Mouse (Mus musculus) E14TG2a.4 (cell line): ENCODE data around the gene Atad3a.

Source experiments
- H3K27me3 ChIP-seq: 2 replicates; pipeline ENCODE4 v1.6.1; 2014; ENCODE audit warnings: low read length, control low read depth; ENCODE audit not compliant: insufficient read depth
- H3K36me3 ChIP-seq: 2 replicates; pipeline ENCODE4 v1.6.1; 2014; ENCODE audit warnings: low read length, control low read depth; ENCODE audit not compliant: insufficient read depth
- H3K4me1 ChIP-seq: replicated peaks from 2 replicates; pipeline ENCODE4 v1.6.1; 2014; ENCODE audit warnings: low read depth, low read length, control low read depth
- H3K4me3 ChIP-seq: replicated peaks from 2 replicates; pipeline ENCODE4 v1.5.1; 2014; ENCODE audit warnings: mild to moderate bottlenecking, low read length
- H3K9me3 ChIP-seq: 2 replicates; pipeline ENCODE4 v1.6.1; 2014; ENCODE audit warnings: low read length, control low read depth
- CTCF ChIP-seq: conservative IDR thresholded peaks from 2 replicates; pipeline ENCODE4 v1.5.1; 2014; ENCODE audit warnings: low read length
- NANOG ChIP-seq: IDR thresholded peaks from 2 replicates; pipeline ENCODE4 v1.6.1; 2014; ENCODE audit warnings: borderline replicate concordance, low read length, mixed read lengths
- POU5F1 ChIP-seq: IDR thresholded peaks from 2 replicates; pipeline ENCODE4 v1.6.1; 2014; ENCODE audit warnings: low read length, borderline replicate concordance

The Atad3a gene

GRCm38 (mm10) chr4:155738262-155738661, 22.6 kb downstream of the Atad3a start:
- Histone ChIP-seq H3K4me3 (no peak overlapping the region), H3K36me3 (peaks cover 49% of the 10 kb centered on the region), H3K9me3 (no peaks in the 10 kb centered on the region), H3K4me1 (peaks cover 63% of the 10 kb centered on the region), H3K27me3 (peaks cover 8% of the 10 kb centered on the region)
- TF ChIP-seq POU5F1 (no peak), NANOG (no peak), CTCF (no peak)

- peaks cover 49% of the 10 kb centered on the region for H3K36me3 ChIP-seq
- no peaks in the 10 kb centered on the region for H3K9me3 ChIP-seq
- H3K4me3 ChIP-seq, result no peak overlapping the region
- H3K27me3 ChIP-seq, result peaks cover 8% of the 10 kb centered on the region
- TF ChIP-seq CTCF, result no peak
- TF ChIP-seq NANOG, result no peak
- peaks cover 56% of the 10 kb centered on the region for H3K4me1 ChIP-seq
These were observed 24.5 kb downstream of the Atad3a start for GRCm38 (mm10) chr4:155736421-155736820.

- no peak for TF ChIP-seq NANOG
- no peak for TF ChIP-seq CTCF
- no peak for TF ChIP-seq POU5F1
- Histone ChIP-seq H3K9me3 (no peaks in the 10 kb centered on the region), H3K4me3 (peak overlapping the region; percentile 84), H3K27me3 (peaks cover 8% of the 10 kb centered on the region), H3K4me1 (peaks cover 50% of the 10 kb centered on the region), H3K36me3 (peaks cover 49% of the 10 kb centered on the region)
These were observed 25.1 kb downstream of the Atad3a start for GRCm38 (mm10) chr4:155735788-155736187.

- no peak for TF ChIP-seq POU5F1
- TF ChIP-seq NANOG, result no peak
- no peak for TF ChIP-seq CTCF
- peaks cover 44% of the 10 kb centered on the region for H3K4me1 ChIP-seq
- H3K9me3 ChIP-seq, result no peaks in the 10 kb centered on the region
- peaks cover 49% of the 10 kb centered on the region for H3K36me3 ChIP-seq
- H3K4me3 ChIP-seq, result peak overlapping the region; percentile 84
- peaks cover 8% of the 10 kb centered on the region for H3K27me3 ChIP-seq
These were observed 25.8 kb downstream of the Atad3a start for GRCm38 (mm10) chr4:155734951-155735702.

- peaks cover 37% of the 10 kb centered on the region for H3K4me1 ChIP-seq
- peak within 1 kb of the TSS; percentile 84 for H3K4me3 ChIP-seq
- peaks cover 8% of the 10 kb centered on the region for H3K27me3 ChIP-seq
- H3K9me3 ChIP-seq, result no peaks in the 10 kb centered on the region
- TF ChIP-seq NANOG (no peak), POU5F1 (no peak)
- H3K36me3 ChIP-seq, result peaks cover 55% of the 10 kb centered on the region
These were observed 26.4 kb downstream of the Atad3a start, which contains the start of gene Tmem240 for GRCm38 (mm10) chr4:155734350-155734941. TSS of gene Tmem240 (plus strand) at chr4:155734800.

GRCm38 (mm10) chr4:155733267-155733666, 27.6 kb downstream of the Atad3a start:
- peaks cover 67% of the 10 kb centered on the region for H3K36me3 ChIP-seq
- peaks cover 31% of the 10 kb centered on the region for H3K4me1 ChIP-seq
- no peak overlapping the region for H3K4me3 ChIP-seq
- peaks cover 8% of the 10 kb centered on the region for H3K27me3 ChIP-seq
- TF ChIP-seq NANOG, result no peak
- TF ChIP-seq POU5F1, result no peak
- no peak for TF ChIP-seq CTCF
- no peaks in the 10 kb centered on the region for H3K9me3 ChIP-seq

GRCm38 (mm10) chr4:155727993-155728392, 32.9 kb downstream of the Atad3a start:
- Histone ChIP-seq H3K27me3 (no peaks in the 10 kb centered on the region), H3K4me3 (no peak overlapping the region), H3K4me1 (peaks cover under 1% of the 10 kb centered on the region; the same call in 1 of the 2 replicates), H3K9me3 (no peaks in the 10 kb centered on the region), H3K36me3 (peaks cover 98% of the 10 kb centered on the region)
- TF ChIP-seq POU5F1 (no peak), NANOG (no peak), CTCF (no peak)

GRCm38 (mm10) chr4:155721668-155722083, 39.2 kb downstream of the Atad3a start:
- peaks cover 23% of the 10 kb centered on the region for H3K4me1 ChIP-seq
- no peak for TF ChIP-seq POU5F1
- peak; percentile 50 for TF ChIP-seq CTCF
- H3K36me3 ChIP-seq, result peaks cover 92% of the 10 kb centered on the region
- H3K9me3 ChIP-seq, result no peaks in the 10 kb centered on the region
- H3K27me3 ChIP-seq, result no peaks in the 10 kb centered on the region
- H3K4me3 ChIP-seq, result no peak overlapping the region

- Histone ChIP-seq H3K4me1 (peaks cover 87% of the 10 kb centered on the region), H3K27me3 (no peaks in the 10 kb centered on the region), H3K36me3 (peaks cover 74% of the 10 kb centered on the region), H3K9me3 (no peaks in the 10 kb centered on the region), H3K4me3 (0 out of 2 replicates have a peak overlapping the region, but pooled peaks have one; percentile 8)
- TF ChIP-seq NANOG, result no peak
- no peak for TF ChIP-seq CTCF
- no peak for TF ChIP-seq POU5F1
These were observed 50.2 kb downstream of the Atad3a start for GRCm38 (mm10) chr4:155710521-155711252.
